Comparison of ENCODE assay signal across 8 mouse cellular contexts in the genomic region with DNA sequence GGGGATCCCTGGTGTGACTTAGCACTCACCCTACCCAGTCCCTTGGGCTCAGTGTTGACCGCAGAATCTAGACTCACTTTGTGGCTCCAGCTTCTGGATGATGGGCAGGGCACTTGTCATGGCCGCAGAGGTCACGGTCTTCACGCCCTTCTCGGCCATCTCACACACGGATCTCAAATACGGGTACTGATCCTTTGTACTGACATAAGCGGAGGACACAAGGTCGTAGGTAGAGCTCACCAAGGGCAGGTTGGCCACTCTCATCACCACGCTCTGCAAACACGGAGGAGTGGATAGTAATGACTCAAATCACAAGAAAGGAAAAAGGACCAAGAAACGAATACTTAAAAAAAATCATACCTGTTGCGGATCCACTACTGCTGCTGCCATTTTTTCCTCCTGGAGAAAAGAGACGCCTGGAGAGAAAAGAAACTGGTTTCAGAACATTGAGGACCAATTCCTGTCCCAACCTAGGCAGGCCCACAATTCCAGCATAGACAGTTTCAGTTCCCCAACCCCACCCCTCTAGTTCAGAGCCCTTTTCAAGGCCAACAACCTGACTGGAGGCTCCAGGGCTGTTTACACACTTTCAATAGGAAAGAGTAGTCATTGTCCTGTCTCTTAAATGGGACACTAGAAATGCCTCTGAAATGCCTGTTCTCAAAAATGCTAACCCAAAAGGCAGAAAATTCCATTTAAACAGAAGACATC. TPM values are rescaled to one million over a fixed set of nuclear protein-coding genes. Genes with fewer than 3 reads are reported as not detected.
A peak's percentile ranks its signal among the peaks of the same experiment; 100 is the strongest.
DNase-seq lines count a peak whose midpoint lies in the region; ATAC-seq and TF ChIP-seq lines count a peak whose summit lies in the region.

No protein-coding gene starts in this region.

- TF ChIP-seq CTCF in cortical plate, adult 2 months (IDR thresholded peaks at IDR 0.05; ENCODE audit: extremely low read depth, insufficient read depth, low read length): no peak
- no peak for TF ChIP-seq CTCF in hindbrain, postnatal 0 days (IDR thresholded peaks at IDR 0.05; ENCODE audit: low read depth)

- H3K27me3 ChIP-seq in heart, embryonic 10.5 days (ENCODE audit: insufficient read depth, poor library complexity, severe bottlenecking): no peaks in the 10 kb centered on the region
- H3K27me3 ChIP-seq in hindbrain, postnatal 0 days (ENCODE audit: insufficient read depth, low read length): no peaks in the 10 kb centered on the region
- H3K27me3 ChIP-seq in midbrain, embryonic 13.5 days: no peaks in the 10 kb centered on the region

- no peaks in the 10 kb centered on the region for H3K9me3 ChIP-seq in heart, embryonic 10.5 days
- H3K9me3 ChIP-seq in hindbrain, postnatal 0 days (ENCODE audit: low read length): no peaks in the 10 kb centered on the region
- H3K9me3 ChIP-seq in midbrain, embryonic 13.5 days: no peaks in the 10 kb centered on the region

- TF ChIP-seq POLR2A in cortical plate, adult 2 months (IDR thresholded peaks at IDR 0.05; ENCODE audit: extremely low read depth, insufficient read depth, low read length): no peak

- H3K9ac ChIP-seq in hindbrain, postnatal 0 days (replicated peaks; ENCODE audit: low read length): 0 out of 2 replicates have a peak overlapping the region, but pooled peaks have one; percentile 24
- no peak overlapping the region for H3K9ac ChIP-seq in midbrain, embryonic 13.5 days (replicated peaks)

- no peak for DNase-seq in heart, embryonic 10.5 days (ENCODE audit: low spot score)
- DNase-seq in heart, postnatal 25 days (ENCODE audit: low spot score): no peak
- no peak for DNase-seq in hindbrain, postnatal 0 days (ENCODE audit: low spot score)
- DNase-seq in c-Kit-positive CD71-positive TER-119-positive erythroid progenitor cells, embryonic 14.5 days (ENCODE audit: low spot score): no peak
- no peak for DNase-seq in adrenal gland, postnatal 4 days (ENCODE audit: low spot score in 2 of 2)
- no peak for DNase-seq in cerebellum, postnatal 36 days

- no peak for ATAC-seq in hindbrain, postnatal 0 days
- no peak for ATAC-seq in midbrain, embryonic 13.5 days

- intact Hi-C loops in heart, postnatal 25 days (cut with DNase I): no loop called here

- H3K4me1 ChIP-seq in heart, embryonic 10.5 days: peaks cover 42% of the 10 kb centered on the region
- H3K4me1 ChIP-seq in cortical plate, adult 2 months (ENCODE audit: control insufficient read depth, insufficient read depth, low read length): no peaks in the 10 kb centered on the region; the same call in 1 of the 2 replicates
- H3K4me1 ChIP-seq in hindbrain, postnatal 0 days (ENCODE audit: insufficient read depth, low read length): no peaks in the 10 kb centered on the region; the same call in 1 of the 2 replicates
- peaks cover 17% of the 10 kb centered on the region; the same call in 1 of the 2 replicates for H3K4me1 ChIP-seq in midbrain, embryonic 13.5 days (replicated peaks)

- 88% methylated on average over 14 of the region's 14 CpGs for WGBS in heart, embryonic 10.5 days
- WGBS in hindbrain, postnatal 0 days: 95% methylated on average over 14 of the region's 14 CpGs
- WGBS in midbrain, embryonic 13.5 days: 96% methylated on average over 14 of the region's 14 CpGs

- peak overlapping the region; percentile 76 for H3K4me2 ChIP-seq in hindbrain, postnatal 0 days (ENCODE audit: low read depth, low read length)
- H3K4me2 ChIP-seq in midbrain, embryonic 13.5 days (replicated peaks): peak overlapping the region; percentile 71

- H3K4me3 ChIP-seq in heart, embryonic 10.5 days: peak overlapping the region; percentile 84
- peak overlapping the region; percentile 83; the same call in 1 of the 2 replicates for H3K4me3 ChIP-seq in cortical plate, adult 2 months (ENCODE audit: insufficient read depth, low read length)
- H3K4me3 ChIP-seq in hindbrain, postnatal 0 days (ENCODE audit: low read length): no peak overlapping the region
- 0 out of 2 replicates have a peak overlapping the region, but pooled peaks have one; percentile 61 for H3K4me3 ChIP-seq in midbrain, embryonic 13.5 days (replicated peaks)

- peak overlapping the region; percentile 96; the same call in 1 of the 2 replicates for H3K27ac ChIP-seq in heart, embryonic 10.5 days
- no peak overlapping the region for H3K27ac ChIP-seq in cortical plate, adult 2 months (ENCODE audit: insufficient read depth, low read length)
- no peak overlapping the region for H3K27ac ChIP-seq in hindbrain, postnatal 0 days
- no peak overlapping the region for H3K27ac ChIP-seq in midbrain, embryonic 13.5 days

- peaks cover 44% of the 10 kb centered on the region for H3K36me3 ChIP-seq in heart, embryonic 10.5 days
- H3K36me3 ChIP-seq in hindbrain, postnatal 0 days (ENCODE audit: insufficient read depth, low read length): 0 out of 2 replicates have a peak, but pooled peaks cover 7% of the 10 kb centered on the region
- H3K36me3 ChIP-seq in midbrain, embryonic 13.5 days: peaks cover 16% of the 10 kb centered on the region

RNA-seq across cellular contexts. Expression of a gene that starts 1.4 kb away (rescaled TPM):
- 74.0 and 90.7 TPM in 2 replicates for polyA plus RNA-seq in heart, embryonic 10.5 days (2016; fragmentation: Nextera tagmentation; extraction: Ambion mirVana)
- 100 to 1,000 TPM; 117 to 120 TPM for total RNA-seq in heart, postnatal 25 days (2021)
- polyA plus RNA-seq in cortical plate, adult 2 months (2012; rRNA removed): 12.7 and 12.8 TPM in 2 replicates
- 42.7 and 48.8 TPM in 2 replicates for total RNA-seq in hindbrain, postnatal 0 days (2014; rRNA removed)
- 37.3 and 38.6 TPM in 2 replicates for polyA plus RNA-seq in hindbrain, postnatal 0 days (2015; fragmentation: Nextera tagmentation; extraction: Ambion mirVana)
- 40.3 and 41.8 TPM in 2 replicates for polyA plus RNA-seq in midbrain, embryonic 13.5 days (2015; fragmentation: Nextera tagmentation; extraction: Ambion mirVana)
- 100 to 1,000 TPM; 209 to 264 TPM for total RNA-seq in adrenal gland, postnatal 4 days (2021)

RNA-seq across cellular contexts. Expression of a gene that starts 56.6 kb away (rescaled TPM):
- polyA plus RNA-seq in heart, embryonic 10.5 days (2016; fragmentation: Nextera tagmentation; extraction: Ambion mirVana): 17.3 and 21.2 TPM in 2 replicates
- 1 to 10 TPM; 3.8 to 4.2 TPM for total RNA-seq in heart, postnatal 25 days (2021)
- polyA plus RNA-seq in cortical plate, adult 2 months (2012; rRNA removed): 3.4 and 3.5 TPM in 2 replicates
- total RNA-seq in hindbrain, postnatal 0 days (2014; rRNA removed): 3.6 and 15.2 TPM in 2 replicates
- polyA plus RNA-seq in hindbrain, postnatal 0 days (2015; fragmentation: Nextera tagmentation; extraction: Ambion mirVana): 5.1 and 6.3 TPM in 2 replicates
- 11.5 and 12.0 TPM in 2 replicates for polyA plus RNA-seq in midbrain, embryonic 13.5 days (2015; fragmentation: Nextera tagmentation; extraction: Ambion mirVana)
- total RNA-seq in adrenal gland, postnatal 4 days (2021): 10 to 100 TPM; 14.1 to 15.7 TPM
